Mouse (Mus musculus): ENCODE data around the gene C1qc.

Gene C1qc

DNA sequence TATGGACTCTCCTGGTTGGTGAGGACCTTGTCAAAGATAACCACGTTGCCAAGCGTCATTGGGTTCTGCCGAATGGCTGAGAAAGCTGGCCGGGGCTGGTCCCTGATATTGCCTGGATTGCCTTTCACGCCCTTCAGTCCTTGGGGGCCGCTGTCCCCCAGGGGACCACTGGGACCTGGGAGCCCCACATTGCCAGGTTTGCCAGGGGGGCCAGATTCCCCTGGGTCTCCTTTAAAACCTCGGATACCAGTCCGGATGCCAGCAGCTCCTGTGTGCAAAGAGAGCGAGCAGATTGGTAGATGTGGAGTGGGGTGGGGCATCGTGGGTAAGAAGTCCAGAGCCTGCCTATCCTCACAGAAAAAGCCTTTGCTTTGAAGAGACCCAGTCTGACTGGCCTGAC lies 3.6 kb upstream of the C1qc start:
- in situ Hi-C loops (cut with MboI, MseI), result loop anchor here (10.0 kb wide), 1 partner anchor 178 kb away; no protein-coding TSS in a partner anchor

DNA sequence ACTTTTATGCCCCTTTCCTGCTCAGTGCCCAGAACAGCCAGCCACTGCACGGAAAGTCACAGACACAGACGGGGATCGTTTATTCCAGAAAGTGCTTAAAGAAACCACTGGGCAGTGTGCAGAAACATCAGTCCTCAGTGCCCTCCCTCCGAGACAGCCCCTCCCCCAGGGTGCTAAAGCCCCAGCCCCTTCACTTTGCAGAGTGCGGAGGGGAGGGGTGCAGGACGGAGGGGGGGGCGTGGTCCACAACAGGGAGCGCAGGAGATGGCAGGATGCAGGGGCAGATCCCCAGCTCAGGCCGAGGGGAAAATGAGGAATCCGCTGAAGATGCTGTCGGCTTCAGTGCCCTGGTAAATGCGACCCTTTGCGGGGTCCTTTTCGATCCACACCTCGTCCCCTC lies 3.0 kb upstream of the C1qc start:
- in situ Hi-C loops (cut with MboI, MseI), result loop anchor here (10.0 kb wide), 1 partner anchor 179 kb away; no protein-coding TSS in a partner anchor

DNA sequence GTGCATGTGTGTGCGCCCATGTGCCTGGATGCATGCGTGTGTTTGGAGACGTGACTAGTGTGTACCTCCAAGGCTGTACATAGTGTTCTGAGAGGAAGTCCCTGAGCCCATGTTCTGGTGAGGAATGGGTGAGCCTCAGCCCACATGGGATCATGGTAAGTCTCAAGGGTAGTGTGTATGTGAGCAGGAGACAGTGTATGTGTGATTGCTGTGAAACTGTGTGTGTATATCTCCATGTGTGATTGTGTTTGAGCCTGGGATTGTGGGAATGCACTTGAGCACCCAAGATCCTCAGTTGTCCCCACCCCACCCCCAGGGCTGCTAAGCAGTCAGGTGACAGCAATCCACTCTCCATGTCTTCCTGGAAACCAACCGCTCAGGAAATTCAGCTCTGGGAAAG lies 2.0 kb upstream of the C1qc start:
- in situ Hi-C loops (cut with MboI, MseI), result loop anchor here (10.0 kb wide), 1 partner anchor 180 kb away; no protein-coding TSS in a partner anchor

DNA sequence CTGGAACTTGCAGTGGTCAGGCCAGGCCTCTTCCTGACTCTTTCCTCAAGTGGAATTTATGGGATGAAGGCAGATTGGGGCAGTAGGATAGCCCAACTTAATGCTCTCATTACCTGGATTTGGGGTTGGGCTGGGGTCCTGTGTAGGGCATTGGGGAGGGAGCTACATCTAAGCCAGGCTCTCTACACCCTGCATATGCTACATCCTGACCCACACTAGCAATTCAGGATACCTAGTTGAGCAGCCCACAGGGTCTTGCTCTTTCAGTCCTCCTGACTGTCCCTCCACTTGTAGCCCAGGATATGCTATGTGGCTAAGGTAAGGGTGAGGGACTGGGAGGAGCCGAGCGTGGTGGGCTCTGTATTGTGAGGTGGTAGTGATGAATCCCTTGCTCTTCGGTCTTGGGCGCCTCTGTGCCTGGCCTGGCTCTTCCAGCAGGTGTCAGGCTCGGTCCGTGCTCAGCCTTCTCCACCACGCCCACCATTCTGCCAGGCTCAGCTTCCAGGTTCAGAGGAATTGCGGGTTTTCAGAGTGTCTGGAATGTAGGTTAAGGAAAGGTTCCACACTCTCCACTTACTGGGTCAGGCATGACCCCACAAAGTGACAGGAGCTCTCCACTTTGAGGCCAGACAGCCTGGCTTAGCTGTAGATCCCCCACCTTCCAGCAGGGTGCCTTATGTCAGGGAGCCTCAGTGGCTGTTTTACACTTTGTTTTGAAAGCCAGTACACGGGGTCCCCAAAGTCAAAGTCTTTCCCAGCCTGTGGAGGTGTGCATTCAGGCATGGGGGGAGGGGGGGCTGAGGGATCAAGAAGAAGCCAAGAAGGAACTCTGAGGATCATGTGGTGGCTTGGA lies 1.1 kb upstream of the C1qc start:
- in situ Hi-C loops (cut with MboI, MseI), result loop anchor here (10.0 kb wide), 1 partner anchor 181 kb away; no protein-coding TSS in a partner anchor

DNA sequence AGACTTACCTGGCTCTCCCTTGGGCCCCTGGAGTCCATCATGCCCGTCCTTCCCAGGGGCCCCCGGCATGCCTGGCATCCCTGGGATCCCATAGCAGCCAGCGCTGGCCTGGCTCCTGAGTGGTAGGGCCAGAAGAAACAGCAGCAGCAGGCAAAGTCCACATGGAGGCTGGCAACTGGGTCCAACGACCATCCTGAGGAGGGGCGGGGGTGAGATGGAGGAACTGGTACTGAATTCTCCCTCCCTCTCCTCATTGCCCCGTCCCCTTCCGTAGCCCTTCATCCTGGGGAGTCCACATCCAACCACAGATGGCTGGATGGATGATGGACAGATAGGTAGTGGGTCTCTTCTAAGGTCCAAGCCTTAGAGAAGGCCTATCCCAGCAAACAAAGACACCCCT lies 494 bp downstream of the C1qc start:
- in situ Hi-C loops (cut with MboI, MseI), result loop anchor here (10.0 kb wide), 1 partner anchor 182 kb away; no protein-coding TSS in a partner anchor

DNA sequence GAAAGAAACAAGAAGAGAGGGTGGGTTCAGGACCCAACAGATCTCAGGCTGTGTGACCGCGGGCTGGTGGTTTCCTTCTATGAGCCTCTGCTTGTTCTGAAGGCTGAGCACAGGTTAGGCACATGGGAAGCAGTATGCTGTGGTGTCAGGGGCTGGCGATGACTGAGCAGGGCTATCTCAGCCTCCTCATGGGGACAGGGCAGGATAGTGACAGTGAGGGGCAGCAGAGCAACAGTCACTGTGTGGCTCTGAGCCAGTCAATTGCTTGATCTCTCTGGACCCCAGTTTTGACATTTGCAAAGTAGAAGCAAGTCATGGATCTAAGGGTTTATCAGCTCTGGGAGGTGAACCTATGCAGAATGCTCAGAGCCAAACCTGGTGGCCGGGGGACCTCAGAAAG lies 1.8 kb downstream of the C1qc start:
- in situ Hi-C loops (cut with MboI, MseI), result loop anchor here (10.0 kb wide), 1 partner anchor 184 kb away; no protein-coding TSS in a partner anchor

DNA sequence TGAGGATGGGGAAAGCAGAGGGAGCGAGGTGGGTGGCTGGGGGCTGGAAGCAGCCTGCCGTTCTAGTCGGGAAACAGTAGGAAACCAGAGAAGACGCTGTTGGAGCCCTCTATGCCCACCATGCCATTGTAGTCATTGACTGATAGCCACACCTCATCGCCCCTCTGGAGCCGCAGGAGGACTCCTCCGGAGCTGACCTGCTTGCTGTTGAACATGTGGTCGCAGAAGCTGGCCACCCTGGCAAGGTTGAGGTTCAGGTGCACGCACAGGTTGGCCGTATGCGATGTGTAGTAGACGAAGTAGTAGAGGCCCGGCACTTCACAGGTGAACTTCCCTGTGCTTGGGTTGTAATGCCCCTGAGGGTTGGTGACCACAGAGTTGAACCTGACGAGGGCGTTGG lies 2.9 kb downstream of the C1qc start:
- in situ Hi-C loops (cut with MboI, MseI), result loop anchor here (10.0 kb wide), 1 partner anchor 185 kb away; no protein-coding TSS in a partner anchor

DNA sequence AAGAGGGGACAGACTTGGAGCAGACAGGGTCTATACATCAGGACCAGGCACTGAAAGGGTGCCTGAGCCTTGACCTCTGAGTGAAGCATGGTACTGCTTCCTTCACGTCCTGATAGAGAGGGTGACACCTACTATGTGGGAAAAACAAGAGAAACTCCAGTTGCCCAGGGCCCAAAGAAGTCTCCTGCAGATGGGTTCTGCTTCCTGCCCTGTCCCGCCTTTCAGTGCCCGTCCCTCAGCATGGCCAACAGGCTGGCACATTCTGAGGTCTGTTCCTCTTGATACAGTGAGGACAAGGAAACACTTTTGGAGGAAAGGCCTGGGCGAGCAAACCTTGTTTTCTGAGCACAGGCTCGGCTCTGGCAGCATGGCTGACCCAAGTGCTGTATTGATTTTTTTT lies 5.2 kb downstream of the C1qc start:
- in situ Hi-C loops (cut with MboI, MseI), result no loop called here

DNA sequence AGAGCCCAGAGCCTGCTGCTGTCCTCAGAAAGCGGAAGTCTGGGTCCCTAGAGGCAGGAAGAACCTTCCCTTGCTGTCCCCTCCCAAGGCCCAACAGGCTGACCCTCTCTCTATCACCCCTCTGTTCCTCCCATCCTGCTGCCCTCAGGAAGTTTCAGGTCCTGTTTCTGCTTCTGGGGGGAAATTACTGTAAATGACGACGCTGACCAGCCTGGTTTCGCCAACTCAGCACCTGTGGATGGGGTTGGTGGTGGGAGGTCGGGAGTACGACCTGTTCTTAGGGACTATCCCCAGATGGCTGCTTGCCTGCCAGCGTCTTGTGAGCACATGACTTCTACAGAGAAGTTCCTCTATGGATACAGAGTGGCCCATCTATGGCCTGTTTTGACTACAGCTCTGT lies 6.8 kb downstream of the C1qc start, which contains the start of gene C1qb:
Gene C1qb, minus strand, starts transcription at position 87 of the 400 bp plus-strand sequence.
- in situ Hi-C loops (cut with MboI, MseI), result no loop called here

DNA sequence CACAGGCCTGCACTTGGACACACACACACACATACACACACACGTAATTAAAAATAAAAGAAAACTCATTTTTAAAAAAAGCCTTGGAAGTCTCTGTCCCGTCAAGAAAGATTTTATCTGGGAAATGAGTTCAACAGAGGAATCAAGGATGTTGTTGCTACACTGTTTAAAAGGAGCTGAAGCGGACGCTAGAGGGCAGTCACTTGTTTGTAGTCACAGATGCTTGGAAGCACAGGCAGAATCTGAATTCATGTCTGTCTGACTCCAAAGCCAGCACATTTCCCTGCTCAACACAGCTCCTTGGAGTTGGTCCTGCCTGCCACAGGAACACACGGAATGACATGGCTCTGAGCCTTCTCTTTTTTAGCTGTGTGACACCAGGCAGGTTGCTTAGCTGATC lies 14.3 kb downstream of the C1qc start:
- in situ Hi-C loops (cut with MboI, MseI), result no loop called here

DNA sequence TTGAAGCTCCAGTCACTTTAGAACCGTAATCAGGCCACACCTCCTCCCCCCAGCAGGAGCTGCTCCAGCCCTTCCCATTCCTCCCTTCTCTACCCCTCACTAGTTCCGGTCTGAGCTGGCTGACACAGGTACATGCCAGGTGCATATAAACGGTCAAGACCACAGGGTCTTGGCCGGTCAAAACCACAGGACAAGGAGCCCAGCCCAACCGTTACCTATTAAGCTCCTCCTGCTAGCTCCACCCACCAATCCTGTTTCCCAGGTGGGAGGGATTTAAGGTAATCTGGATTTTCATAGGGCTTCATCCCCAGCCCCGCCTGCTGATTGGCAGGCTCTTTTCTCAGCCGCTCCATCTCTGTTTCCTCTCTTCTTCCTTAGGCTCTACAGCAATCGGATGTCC lies 14.7 kb downstream of the C1qc start:
- in situ Hi-C loops (cut with MboI, MseI), result no loop called here

DNA sequence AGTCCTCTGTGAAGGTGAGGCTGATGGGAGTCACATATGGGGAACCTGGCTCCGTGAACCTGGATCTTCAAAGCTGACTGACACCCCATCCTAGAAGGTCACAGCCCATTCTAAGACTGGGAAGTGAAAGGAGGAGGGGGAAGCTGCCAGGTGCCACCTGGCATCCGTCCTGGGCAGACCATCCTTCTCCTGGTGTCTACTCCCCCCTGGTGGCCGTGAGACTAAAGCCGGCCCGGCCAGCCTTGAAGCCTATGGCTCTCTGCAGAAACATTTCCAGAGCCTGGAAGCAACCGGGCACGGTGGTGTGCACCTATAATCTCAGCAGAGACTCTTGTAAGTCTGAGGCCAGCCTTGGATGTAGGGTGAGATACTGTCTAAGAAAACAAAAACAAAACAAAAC lies 15.9 kb downstream of the C1qc start:
- in situ Hi-C loops (cut with MboI, MseI), result no loop called here

DNA sequence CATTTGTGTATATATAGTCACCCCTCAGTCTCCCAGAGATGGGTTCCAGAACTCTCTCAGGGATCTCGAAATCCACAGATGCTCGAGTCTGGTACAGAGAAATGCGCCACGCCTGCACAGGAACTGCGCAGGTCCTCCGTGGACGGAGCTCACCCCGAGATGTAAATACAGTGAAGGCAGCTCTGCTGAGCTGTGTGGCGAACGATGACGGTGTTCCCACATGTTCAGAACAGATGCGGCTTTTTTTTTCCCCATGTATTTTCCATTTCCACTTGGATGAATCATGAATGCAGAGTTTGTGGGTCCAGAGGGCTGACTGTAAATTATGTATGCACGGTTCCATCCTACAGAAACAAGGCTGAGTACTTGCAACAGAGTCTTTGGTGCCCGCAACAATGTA lies 17.9 kb downstream of the C1qc start:
- in situ Hi-C loops (cut with MboI, MseI), result no loop called here

DNA sequence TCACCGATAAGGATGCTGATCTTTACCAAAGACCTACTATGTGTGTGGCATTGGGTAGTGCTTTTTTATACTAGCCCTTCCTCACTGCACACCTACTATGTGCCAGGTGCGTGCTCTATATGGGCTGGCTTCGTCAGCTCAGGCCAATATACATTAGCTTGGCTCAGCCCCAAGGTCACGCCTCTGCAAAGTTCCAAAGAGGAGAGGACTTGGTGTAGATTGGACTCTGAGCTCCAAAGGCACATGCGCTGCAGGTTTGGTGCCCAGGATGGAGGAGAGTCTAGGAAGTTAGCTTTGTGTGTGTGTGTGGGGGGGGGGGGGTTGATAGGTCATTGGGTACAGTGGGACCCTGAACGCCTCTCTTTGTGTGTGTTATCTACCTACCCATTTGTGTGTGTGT lies 24.5 kb downstream of the C1qc start:
- in situ Hi-C loops (cut with MboI, MseI), result no loop called here

DNA sequence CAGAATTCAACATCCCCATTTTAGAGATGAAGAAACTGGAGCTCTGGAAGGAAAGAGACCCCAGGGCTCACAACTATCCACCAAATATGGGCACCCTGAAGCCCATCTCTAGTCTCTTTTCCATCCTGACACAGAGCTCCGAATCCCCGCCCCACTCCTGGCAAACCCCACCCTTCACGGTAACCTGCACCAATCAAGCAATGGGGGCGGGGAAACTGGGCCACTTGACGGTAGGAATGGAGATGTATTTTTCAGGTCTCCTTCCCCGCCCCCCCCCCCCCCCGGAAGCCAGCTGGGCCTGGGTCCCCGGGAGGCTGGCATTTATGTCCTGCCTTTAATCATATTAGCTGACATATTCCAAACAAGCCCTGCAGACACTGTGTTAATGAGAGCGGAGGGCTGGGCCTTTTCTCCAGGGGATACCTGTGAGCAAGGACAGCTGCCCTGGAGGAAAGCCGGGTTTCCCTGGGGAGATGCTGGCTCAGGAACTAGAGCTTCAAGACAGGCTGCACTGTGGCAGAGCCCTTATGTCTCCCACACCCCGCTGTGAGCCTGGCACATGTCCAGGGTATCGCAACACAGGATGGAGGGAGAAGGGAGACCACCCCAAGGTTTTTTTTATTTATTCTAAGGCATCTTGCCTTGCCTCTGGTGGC lies 25.0 kb downstream of the C1qc start:
- in situ Hi-C loops (cut with MboI, MseI), result no loop called here

DNA sequence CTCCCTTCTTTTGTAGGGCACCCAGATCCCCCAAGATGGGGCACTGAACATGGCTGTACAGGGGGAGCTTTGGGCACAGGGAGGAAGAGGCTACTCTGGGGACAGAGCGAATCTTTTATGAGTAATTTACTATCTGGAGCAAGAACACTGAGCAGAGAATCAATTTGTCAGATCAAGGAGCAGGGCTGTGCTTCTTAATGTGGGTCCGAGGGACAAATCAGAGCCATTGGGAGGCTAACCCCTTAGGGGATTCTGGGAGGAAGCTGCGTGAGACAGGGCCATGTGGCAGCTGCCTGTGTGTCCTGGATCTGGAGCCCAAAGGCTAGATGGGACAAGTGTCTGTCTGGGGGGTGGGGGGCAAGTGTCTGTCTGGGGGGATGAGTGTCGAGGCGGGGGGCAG lies 27.3 kb downstream of the C1qc start:
- in situ Hi-C loops (cut with MboI, MseI), result no loop called here

DNA sequence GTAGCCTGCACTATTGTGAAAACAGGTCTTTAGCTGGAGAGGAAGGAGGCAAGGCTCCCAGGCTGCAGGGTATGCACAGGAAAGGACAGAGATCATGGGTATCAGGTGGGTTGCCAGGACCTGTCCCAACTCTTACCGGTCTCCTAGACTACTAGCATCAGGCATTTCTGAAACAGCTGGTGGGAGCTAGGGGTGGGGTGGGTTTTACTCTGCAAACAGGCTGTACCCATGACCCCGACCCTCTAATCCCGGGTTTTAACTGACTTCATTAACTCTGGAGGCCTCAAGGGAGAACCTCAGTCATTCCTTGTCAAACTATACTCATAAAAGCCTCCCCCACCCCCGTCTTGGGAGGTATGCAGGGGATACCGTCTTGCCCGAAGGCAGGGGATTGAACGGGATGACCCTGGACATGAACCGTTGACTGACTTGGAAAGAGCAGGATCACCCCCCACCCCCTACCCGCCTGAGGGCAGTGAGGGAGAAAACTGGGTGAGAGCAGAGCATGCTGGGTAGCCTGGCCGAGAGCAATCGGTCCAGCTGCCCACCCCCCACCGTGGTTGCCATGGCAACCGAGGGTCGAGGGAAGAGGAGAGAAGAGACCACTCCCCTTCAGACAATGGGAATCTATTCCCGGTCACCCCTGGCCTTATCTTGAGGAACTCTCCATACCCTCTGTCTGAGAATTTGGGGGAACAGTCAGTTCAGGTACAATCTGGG lies 28.0 kb downstream of the C1qc start:
- in situ Hi-C loops (cut with MboI, MseI), result no loop called here

DNA sequence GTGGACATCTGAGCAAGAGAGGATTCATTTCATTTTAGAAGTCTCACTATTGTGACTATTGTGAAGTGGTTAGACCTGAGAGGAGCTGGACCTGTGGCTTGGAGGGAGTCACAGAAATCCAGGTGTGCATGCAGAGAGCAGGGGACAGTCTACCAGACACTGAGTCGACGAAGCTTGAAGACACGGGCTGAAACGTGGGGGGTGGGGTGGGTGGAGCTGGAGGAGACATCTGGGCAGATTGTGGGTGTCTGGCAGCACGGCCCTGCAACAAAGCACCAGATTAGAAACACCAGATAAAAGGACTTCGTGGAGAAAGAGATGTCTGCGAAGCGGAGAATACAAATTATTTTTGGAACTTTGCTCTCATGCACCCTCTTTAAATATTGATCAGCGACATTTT lies 29.3 kb downstream of the C1qc start:
- in situ Hi-C loops (cut with MboI, MseI), result no loop called here

DNA sequence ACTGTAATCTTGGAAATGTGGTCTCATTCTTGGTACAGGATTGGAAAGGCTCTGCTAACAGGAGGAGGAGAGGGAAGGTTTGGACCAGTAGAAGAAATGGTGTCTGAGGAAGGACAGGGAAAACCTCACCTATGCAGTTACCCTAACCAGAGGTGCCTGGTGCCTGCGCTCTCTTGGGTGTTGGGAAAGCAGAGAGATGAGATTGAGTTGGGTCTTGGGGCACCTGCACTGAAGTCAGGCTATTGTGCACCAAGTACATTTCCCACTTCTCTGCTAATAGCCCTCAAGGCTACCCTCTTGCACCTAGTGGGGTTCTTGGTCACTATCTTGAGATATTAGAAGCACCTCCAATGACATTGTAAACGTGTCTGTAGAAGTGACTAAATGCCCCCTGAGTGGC lies 30.5 kb downstream of the C1qc start:
- in situ Hi-C loops (cut with MboI, MseI), result no loop called here

DNA sequence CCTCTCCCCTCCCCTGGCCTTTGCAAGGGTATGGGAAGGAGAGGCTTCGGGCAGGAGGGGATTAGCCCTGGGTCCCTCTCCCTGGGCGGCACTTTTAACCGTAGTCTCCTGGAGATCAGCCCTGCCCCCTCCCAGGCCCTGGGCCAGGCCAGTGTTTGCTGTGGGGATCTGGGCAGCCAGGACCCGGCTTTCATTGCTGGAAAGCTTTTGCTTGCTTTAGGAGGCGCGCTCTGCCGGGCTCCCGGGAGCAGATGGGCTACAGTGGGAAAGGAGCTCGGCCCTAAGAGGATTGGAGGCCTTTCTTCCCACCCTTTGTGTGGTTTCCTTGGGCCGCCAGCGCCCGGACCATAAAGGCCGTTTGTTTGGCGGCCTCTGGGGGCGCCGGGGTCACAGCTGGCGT lies 31.1 kb downstream of the C1qc start:
- in situ Hi-C loops (cut with MboI, MseI), result no loop called here

DNA sequence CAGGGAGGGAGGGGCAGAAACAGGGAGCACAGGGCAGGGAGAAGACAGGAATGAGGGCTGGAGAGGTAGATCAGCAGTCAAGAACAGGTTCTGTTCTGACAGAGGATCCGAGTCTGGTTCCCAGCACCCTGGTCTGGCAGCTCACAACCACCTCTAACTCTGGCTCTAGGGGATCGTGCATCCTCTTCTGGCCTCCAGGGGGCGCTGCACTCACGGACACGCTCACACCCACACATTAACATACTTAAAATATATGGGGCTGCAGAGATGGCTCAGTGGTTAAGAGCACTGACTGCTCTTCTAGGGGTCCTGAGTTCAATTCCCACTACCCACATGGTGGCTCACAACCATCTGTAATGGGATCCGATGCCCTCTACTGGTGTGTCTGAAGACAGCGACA lies 32.8 kb downstream of the C1qc start:
- in situ Hi-C loops (cut with MboI, MseI), result no loop called here

DNA sequence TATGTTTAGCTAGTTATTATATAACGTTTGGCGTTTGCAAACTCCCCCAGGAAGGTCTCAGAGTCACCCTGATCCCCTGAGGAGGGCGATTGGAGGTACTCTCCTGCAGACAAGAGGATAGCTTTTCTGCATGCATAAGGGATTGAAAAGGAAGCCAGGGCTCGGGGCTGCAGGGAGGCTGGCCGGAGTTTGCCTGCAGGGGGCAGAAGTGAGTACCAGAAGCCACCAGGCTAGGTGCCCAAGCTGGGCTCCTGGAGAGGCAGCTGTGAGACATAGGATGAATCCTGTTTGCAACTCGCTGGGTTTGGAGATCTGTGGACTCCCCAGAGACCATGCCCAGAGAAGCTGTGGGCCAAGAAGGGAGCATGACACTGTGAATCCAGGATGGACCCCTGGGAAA lies 37.8 kb downstream of the C1qc start:
- in situ Hi-C loops (cut with MboI, MseI), result no loop called here
